In genomic region chr1:152713924-152714323, GRCm38 (mm10) we compare ENCODE assay signal across 42 mouse cellular contexts. TPM values are rescaled to one million over a fixed set of nuclear protein-coding genes. Genes with fewer than 3 reads are reported as not detected.
"Had no signal": no experiment of that assay in that cellular context is flagged by ENCODE, and none has a peak within 500 bp of the region (broad histone marks: within the 10 kb centered on the region; RNA-seq: fewer than 3 reads in every experiment).

No protein-coding gene starts in this region.

- H3K27me3 ChIP-seq: heart, embryonic 13.5 days; heart, embryonic 15.5 days; hindbrain, embryonic 13.5 days; hindbrain, embryonic 15.5 days; limb, embryonic 12.5 days; liver, embryonic 13.5 days; liver, embryonic 15.5 days had no signal

- DNase-seq: gastrocnemius, postnatal 14 days; gastrocnemius, postnatal 36 days; heart, adult 11 months; heart, adult 2 months; heart, postnatal 14 days; heart, postnatal 36 days; kidney, adult 18-20 months; kidney, adult 8-10 months; kidney, postnatal 14 days; kidney, postnatal 36 days; layer of hippocampus, adult 9-11 months; layer of hippocampus, postnatal 36 days; left cerebral cortex, postnatal 4 days; liver; liver, embryonic 13.5 days had no signal

- H3K4me3 ChIP-seq: heart, adult 2 months; heart, embryonic 13.5 days; heart, embryonic 15.5 days; hindbrain, embryonic 13.5 days; hindbrain, embryonic 15.5 days; limb, embryonic 12.5 days; liver, embryonic 13.5 days; liver, embryonic 15.5 days had no signal

- H3K9ac ChIP-seq: heart, embryonic 13.5 days; heart, embryonic 15.5 days; hindbrain, embryonic 13.5 days; hindbrain, embryonic 15.5 days; limb, embryonic 12.5 days; liver, embryonic 13.5 days; liver, embryonic 15.5 days had no signal

- H3K27ac ChIP-seq: heart, adult 2 months; heart, embryonic 13.5 days; heart, embryonic 15.5 days; hindbrain, embryonic 15.5 days; hindbrain, postnatal 0 days; kidney, postnatal 0 days; liver, embryonic 13.5 days; liver, embryonic 15.5 days had no signal

- H3K36me3 ChIP-seq: heart, embryonic 13.5 days; heart, embryonic 15.5 days; hindbrain, embryonic 13.5 days; hindbrain, embryonic 15.5 days; limb, embryonic 12.5 days; liver, embryonic 13.5 days; liver, embryonic 15.5 days had no signal

- H3K4me1 ChIP-seq: hindbrain, embryonic 15.5 days; liver, embryonic 13.5 days; liver, embryonic 15.5 days had no signal

- H3K9me3 ChIP-seq: heart, embryonic 15.5 days; hindbrain, embryonic 13.5 days; hindbrain, embryonic 15.5 days; limb, embryonic 12.5 days; liver, embryonic 13.5 days; liver, embryonic 15.5 days had no signal

- H3K4me2 ChIP-seq: heart, embryonic 11.5 days; heart, embryonic 13.5 days; heart, embryonic 15.5 days; hindbrain, embryonic 13.5 days; hindbrain, embryonic 15.5 days; limb, embryonic 12.5 days; liver, embryonic 11.5 days; liver, embryonic 13.5 days; liver, embryonic 15.5 days had no signal

- ATAC-seq: hindbrain, postnatal 0 days; intestine, postnatal 0 days had no signal

RNA-seq across cellular contexts. Expression of gene Apobec4, which starts 36.4 kb away (rescaled TPM):
- total RNA-seq: gastrocnemius, adult 18-20 months; gastrocnemius, adult 8-10 months; gastrocnemius, postnatal 14 days; gastrocnemius, postnatal 36 days; heart, adult 2 months; heart, postnatal 14 days; heart, postnatal 36 days; hematopoietic stem cell, adult 5-6 weeks; hindbrain, postnatal 0 days; layer of hippocampus, adult 18-20 months; layer of hippocampus, adult 8-10 months; layer of hippocampus, postnatal 14 days; layer of hippocampus, postnatal 36 days; left cerebral cortex, adult 18-20 months; left cerebral cortex, adult 8-10 months; left cerebral cortex, postnatal 10 days; left cerebral cortex, postnatal 25 days; left cerebral cortex, postnatal 4 days had no signal
- polyA plus RNA-seq: gonadal fat pad, adult 2 months; heart, adult 2 months; heart, embryonic 11.5 days; heart, embryonic 13.5 days; heart, embryonic 15.5 days; heart, postnatal 0 days; hindbrain, embryonic 11.5 days; hindbrain, embryonic 13.5 days; hindbrain, embryonic 15.5 days; hindbrain, postnatal 0 days; intestine, postnatal 0 days; kidney, embryonic 14.5 days; kidney, postnatal 0 days; large intestine, adult 2 months; limb, embryonic 12.5 days; limb, embryonic 14.5 days; liver, embryonic 11.5 days; liver, embryonic 13.5 days; liver, embryonic 15.5 days had no signal
